Mouse (Mus musculus): ENCODE measurements around the gene Stard7.
A peak's percentile ranks its signal among the peaks of the same experiment; 100 is the strongest.

Stard7 gene

GRCm38 (mm10) chr2:127322671-127323285 lies 52.8 kb downstream of the Stard7 start:
- DNase-seq (ENCODE audit: low spot score in 2 of 2): no peak

- no peak for DNase-seq (ENCODE audit: low spot score in 2 of 2)
These were observed 53.6 kb downstream of the Stard7 start for GRCm38 (mm10) chr2:127323667-127324066.

DNA sequence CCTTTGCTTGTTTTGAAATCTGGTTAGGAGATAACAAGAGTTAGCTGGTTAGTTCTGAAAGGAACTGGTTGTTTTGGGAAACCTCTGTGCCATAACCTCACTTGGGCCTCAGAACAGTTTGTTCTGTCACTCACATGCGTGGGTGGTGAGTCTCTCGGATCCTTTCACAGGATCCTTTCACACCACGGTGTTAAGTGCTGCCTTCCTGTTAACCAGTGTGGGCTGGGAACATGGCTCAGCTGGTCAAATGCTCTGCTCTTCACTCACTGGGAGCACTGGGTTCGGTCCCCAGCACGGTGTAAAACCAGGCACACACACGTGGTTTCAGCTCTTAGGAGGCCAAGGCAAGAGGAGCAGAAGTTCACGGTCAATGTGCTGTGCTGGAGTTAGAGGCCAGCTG lies 54.4 kb downstream of the Stard7 start:
- DNase-seq (ENCODE audit: low spot score in 2 of 2): peak; percentile 44 to 63

DNA sequence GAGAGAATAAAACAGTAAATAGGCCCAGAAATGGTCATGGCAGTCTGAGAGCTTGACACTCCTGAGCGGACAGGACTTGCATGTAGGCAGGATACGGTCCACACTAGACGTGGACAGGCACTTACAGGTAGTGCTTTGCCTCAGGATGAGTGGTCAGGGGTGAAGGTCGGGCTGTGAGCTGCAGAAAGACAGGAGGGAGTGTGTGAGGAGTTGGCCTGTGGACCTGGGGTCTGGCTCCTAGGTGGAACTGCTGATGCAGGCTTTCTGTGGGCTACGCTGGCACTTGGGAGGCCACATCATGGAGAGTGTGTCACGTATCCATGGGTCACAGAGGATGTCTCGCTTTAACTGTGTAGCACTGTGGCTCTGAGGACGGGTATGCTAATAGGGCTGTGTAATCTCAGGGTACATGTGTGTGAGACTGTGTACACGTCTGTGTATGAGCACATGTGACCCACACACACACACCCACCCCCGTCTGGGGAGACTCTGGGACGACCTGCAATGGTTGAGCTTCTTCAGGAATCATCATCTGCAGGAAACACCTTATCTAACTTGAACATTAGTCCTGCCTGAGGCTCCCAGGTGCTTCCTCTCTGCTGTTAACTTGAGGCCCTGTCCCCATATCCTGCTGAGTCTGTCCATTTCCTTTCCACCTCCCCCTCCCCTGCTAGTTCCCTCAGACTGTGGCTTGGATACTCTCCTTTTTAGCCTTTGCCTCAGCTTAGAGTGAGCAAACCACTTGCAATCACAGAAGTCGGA lies 58.3 kb downstream of the Stard7 start:
- no peak for DNase-seq (ENCODE audit: low spot score in 2 of 2)

DNA sequence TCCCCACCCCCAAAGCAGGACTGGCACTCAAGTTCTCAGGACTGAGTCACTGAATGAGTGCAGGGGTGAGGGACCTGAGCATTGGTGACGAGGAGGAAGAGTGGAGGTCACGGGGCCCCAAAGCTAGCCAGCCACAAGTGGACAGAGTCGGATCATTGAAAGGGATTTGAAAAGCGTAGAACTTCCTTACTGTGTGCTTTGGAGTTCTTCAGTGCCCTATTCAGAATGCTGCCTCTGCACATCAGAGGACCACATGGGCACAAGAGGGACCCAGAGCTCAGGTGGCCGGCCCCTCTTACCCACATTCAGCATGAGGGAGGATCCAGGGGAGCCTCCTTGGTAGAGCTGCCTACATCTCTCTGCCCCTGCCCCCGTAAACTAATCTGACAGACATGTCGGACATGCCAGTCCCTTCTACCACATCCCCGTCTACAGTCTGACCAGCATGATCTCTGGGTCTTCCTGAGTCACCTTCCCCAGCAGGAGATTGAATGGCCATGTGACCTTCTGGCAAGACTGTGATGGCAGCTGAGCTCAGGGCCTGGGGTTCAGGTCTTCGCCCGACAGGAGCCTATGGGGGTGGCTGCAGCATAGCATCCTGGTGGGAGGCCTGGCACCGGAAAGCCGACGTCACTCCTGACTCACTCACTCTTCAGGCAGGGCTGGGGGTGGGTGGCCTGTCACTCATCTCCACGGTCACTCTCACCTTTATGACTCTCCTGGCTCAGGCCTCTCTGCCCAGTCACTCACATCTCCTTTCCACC lies 63.0 kb downstream of the Stard7 start:
- peak; percentile 81 to 84 for DNase-seq (ENCODE audit: low spot score in 2 of 2)

GRCm38 (mm10) chr2:127333945-127334603 lies 64.1 kb downstream of the Stard7 start:
- peak; percentile 86 to 91 for DNase-seq (ENCODE audit: low spot score in 2 of 2)

DNA sequence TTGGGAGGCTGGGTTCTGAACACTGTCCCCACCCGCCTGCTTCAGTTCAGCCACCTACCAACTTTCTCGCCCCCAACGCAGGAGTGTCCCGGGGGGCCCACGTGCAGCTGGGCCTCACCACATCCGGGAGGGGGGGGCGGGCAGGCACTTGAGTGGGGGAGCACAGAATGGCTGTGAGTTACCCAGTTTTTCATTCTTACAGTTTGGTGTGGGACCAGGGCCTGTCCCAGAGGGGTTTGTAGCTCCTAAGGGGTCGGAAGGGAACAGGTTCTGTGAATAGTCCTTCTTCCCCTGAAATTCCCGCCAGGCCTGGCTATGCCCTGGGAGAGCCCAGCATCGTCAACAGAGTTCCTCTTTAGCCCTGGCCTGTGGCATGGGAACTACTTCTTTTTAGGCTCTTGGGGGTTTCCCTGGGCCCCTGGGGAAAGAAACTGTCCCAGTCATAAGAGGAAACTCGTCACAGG lies 65.1 kb downstream of the Stard7 start:
- peak; percentile 89 to 92 for DNase-seq (ENCODE audit: low spot score in 2 of 2)

DNA sequence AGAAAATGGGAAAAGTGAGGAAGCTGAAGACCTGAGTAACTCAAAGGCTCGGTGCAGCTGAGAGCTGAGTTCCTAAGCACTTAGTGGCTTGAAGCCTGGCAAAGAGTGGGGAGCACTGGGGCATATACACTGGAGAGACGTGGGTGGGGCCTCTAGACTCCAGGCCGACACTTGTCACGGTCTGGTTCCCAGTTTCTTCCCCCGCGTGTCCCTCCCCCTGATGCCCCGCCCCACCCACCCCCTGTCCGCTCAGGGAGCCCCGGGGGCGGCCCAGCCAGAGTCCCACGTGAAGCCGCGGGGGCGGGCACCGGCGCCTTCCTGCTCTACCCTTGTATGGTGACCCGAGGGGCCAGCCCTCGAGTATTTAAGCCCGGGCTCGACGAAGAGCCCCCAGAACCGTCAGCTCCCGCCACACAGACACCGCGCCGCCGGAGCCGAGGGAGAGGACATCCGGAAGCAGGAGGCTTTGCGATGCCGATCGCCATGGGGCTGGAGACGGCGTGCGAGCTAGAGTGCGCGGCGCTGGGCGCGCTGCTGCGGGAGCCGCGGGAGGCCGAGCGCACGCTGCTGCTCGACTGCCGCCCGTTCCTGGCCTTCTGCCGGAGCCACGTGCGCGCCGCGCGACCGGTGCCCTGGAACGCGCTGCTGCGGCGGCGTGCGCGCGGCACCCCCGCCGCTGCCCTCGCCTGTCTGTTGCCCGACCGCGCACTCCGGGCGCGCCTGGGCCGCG lies 65.9 kb downstream of the Stard7 start, which contains the start of gene Dusp2:
Dusp2 (plus strand) TSS at position 393 of the 730 bp plus-strand sequence.
- peak; percentile 98 for DNase-seq (ENCODE audit: low spot score in 2 of 2)

- no peak for DNase-seq (ENCODE audit: low spot score in 2 of 2)
These were observed 66.4 kb downstream of the Stard7 start for GRCm38 (mm10) chr2:127336497-127336832.

DNA sequence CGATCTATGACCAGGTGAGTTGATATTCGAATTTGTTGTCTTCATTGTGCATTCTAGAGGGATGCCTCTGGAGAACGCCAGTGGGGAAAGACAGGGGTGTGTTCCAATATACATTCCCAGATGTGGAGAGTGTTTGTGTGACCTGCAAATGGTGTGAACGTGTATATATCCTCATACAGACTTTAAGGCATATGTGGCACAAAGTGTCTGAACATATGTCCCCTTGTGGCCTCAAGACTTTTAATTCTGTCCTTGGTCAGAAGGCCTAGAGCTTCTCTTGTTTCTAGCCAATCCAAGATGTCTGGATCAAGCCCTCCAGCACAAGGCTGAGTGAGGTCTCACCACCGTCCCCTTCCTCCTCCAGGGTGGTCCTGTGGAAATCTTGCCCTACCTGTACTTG lies 66.9 kb downstream of the Stard7 start:
- no peak for DNase-seq (ENCODE audit: low spot score in 2 of 2)

GRCm38 (mm10) chr2:127337531-127337930 lies 67.5 kb downstream of the Stard7 start:
- DNase-seq (ENCODE audit: low spot score in 2 of 2): peak; percentile 46 to 59

DNA sequence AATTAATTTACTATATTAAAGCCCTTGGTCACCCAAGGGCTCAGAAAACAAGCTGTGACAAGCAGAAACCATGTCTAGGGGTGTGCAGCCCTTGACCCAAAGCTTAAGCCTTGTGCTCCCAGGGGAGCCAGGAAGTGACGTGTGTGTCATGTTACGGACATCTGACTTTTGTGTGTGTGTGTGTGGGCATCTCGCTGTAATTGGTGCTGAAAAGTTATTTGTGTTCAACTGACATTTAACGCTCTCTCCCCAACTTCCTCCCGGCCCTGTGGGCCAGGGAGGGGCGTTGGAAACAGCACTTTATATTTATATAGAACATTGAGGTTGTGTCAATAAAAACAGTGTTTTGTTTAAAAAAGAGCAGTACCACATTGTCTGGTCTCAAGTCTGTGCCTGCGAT lies 68.0 kb downstream of the Stard7 start:
- DNase-seq (ENCODE audit: low spot score in 2 of 2): peak; percentile 69 to 83

GRCm38 (mm10) chr2:127338416-127338815 lies 68.4 kb downstream of the Stard7 start, which contains the start of gene Astl:
TSS of gene Astl (plus strand) at chr2:127338639.
- no peak for DNase-seq (ENCODE audit: low spot score in 2 of 2)

GRCm38 (mm10) chr2:127338833-127339232 lies 68.8 kb downstream of the Stard7 start:
- DNase-seq (ENCODE audit: low spot score in 2 of 2): peak; percentile 80 to 85

GRCm38 (mm10) chr2:127339262-127339661 lies 69.2 kb downstream of the Stard7 start:
- no peak for DNase-seq (ENCODE audit: low spot score in 2 of 2)

GRCm38 (mm10) chr2:127341159-127341558 lies 71.1 kb downstream of the Stard7 start:
- peak; percentile 55 to 69 for DNase-seq (ENCODE audit: low spot score in 2 of 2)

DNA sequence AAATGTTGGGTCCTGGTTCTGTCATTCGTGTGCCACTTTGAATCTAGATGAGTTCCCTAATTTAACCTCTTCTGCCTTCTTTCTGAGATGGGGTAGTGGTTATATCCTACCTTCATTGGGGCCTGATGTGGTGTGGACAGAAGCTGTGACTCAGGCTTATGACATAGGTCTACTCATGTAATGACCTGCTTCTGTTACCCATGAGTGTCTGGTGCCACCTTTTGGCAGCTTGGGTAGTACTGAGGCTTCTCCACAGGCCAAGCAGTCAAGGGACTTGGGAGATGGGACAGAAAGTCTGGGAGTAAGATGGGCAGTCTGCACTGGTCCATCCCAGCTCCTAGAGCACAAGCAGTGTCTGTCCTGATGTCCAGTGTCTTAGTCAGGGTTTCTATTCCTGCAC lies 76.3 kb downstream of the Stard7 start:
- DNase-seq (ENCODE audit: low spot score in 2 of 2): peak in 1 of 2 experiments; percentile 41

DNA sequence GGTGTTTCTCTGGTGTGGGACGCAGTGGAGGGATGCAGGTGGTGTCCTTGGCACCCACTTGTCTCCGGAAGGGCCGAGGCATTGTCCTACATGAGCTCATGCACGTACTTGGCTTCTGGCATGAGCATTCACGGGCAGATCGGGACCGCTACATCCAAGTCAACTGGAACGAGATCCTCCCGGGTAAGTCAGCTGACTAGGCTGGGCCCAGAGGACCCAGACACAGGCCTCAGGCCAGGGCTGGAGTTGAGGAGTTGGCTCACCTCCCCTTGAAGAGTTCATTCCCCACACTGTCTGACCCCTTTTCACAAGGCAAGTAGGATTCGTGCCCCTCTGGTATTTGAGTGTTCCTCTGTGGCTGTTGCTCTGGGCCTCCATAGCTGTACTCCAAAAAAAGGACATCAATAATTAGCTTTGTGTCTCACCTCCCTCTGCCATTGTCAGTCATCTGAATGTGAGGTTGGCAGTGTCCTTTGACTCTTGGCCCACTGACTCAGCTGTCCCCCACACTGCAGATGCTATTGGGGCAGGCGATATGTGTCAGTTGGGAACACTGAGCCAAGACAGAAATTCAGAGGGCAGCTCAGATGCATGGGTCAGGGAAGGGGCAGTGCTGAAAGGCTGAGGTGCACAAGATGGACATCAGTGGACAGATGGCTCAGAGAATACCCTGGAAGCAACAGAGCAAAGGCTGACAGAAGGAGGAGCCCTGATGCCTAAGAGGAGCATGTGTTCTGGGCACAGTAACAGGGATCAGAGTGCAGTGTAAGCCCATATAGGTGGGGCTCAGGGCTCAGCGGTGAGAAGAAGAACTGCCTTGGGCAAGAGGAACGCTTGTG lies 77.3 kb downstream of the Stard7 start:
- DNase-seq (ENCODE audit: low spot score in 2 of 2): no peak

Measured in natural killer cell, adult 2 months (primary cell).